Mouse (Mus musculus) ES-CJ7 (cell line): Measurements from ENCODE around the gene Onecut1.
A peak's percentile ranks its signal among the peaks of the same experiment; 100 is the strongest.

ENCODE experiments used
- DNase-seq: peaks from one replicate; pipeline ENCODE4 v3.0.0; 2011; ENCODE audit warnings: low read depth, low spot score

The Onecut1 gene

GRCm38 (mm10) chr9:74861561-74861980 lies at the start of gene Onecut1:
TSS of gene Onecut1 (plus strand) at chr9:74861921.
- peak; percentile 78 for DNase-seq

- DNase-seq = no peak
Measured at GRCm38 (mm10) chr9:74819736-74820511, 41.8 kb upstream of the Onecut1 start.

DNA sequence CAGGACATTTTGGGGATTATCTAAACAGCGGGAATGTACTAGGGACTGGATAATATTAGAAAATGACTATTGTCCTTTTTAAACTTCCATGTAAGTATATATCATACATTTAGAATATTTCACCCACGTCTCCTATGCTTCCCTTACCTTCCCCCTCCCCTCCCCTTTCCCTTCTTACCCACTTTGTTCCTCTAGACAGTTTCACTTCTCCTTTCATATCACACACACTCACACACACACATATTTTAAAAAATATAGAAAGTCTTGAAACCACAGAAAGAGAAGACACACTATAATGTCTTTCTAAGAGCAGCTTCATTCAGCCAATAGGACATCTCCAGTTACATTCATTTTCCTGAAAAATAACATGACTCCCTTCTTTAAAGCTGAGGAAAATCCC lies 36.6 kb upstream of the Onecut1 start:
- no peak for DNase-seq

- DNase-seq = no peak
Measured at GRCm38 (mm10) chr9:74829206-74829605, 32.5 kb upstream of the Onecut1 start.

DNA sequence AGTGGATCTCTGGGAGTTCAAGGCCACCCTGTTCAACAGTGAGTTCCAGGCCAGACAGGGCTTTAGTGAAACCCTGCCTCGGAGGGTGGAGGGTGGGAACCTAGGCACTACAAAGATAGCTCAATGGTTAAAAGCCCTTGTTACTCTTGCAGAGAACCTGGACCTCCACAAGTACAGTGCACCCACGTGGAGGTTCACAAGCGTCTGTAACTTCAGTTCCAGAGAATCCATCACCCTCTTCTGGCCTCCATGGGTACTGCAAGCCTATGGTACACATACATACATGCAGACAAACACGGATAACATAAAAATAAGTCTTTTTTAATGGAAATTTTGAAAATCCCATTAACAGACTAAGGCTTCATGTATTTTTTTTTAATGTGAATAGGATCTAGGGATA lies 18.8 kb upstream of the Onecut1 start:
- no peak for DNase-seq

GRCm38 (mm10) chr9:74846867-74847830 lies 14.6 kb upstream of the Onecut1 start:
- DNase-seq = no peak

DNA sequence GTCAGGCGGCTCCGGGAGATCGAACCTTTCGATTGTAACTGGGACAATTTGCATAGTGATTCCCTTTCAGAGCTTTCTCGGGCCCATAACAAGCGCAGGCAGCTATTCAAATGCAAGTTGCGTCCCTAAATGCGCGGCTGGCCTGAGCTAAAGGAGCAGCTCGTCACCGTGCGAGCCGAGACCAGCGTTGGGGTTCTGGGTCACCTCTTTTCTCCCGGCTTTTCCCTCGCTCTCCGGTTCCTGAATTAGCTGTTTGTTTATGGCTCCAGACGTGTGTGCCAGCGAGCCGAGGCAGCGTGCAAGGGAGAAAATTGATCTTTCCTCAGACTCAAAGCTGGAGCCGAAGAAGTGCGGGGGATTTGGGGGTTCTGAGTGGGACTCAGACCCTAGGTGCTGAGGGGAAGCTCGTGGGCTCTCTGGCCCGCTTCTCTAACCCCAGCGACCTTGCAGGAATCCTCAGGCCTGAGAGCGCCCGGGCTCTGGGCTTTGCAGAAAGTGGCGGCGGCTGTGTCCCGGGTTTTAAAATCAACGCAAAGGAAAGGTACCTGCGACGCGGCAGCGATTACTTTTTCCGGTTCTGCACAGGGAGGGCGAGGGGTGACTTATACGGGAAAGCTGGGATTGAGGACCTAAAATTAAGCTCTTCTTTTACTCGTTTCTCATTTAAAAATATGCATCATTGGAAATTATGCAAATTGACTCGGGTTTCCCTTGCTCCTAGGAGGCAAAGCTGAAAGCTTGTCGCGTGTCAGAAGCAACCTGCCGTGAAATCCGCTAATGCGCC lies 13.1 kb upstream of the Onecut1 start:
- DNase-seq = peak; percentile 87

- DNase-seq = no peak
Measured at GRCm38 (mm10) chr9:74849195-74849978, 12.3 kb upstream of the Onecut1 start.

DNA sequence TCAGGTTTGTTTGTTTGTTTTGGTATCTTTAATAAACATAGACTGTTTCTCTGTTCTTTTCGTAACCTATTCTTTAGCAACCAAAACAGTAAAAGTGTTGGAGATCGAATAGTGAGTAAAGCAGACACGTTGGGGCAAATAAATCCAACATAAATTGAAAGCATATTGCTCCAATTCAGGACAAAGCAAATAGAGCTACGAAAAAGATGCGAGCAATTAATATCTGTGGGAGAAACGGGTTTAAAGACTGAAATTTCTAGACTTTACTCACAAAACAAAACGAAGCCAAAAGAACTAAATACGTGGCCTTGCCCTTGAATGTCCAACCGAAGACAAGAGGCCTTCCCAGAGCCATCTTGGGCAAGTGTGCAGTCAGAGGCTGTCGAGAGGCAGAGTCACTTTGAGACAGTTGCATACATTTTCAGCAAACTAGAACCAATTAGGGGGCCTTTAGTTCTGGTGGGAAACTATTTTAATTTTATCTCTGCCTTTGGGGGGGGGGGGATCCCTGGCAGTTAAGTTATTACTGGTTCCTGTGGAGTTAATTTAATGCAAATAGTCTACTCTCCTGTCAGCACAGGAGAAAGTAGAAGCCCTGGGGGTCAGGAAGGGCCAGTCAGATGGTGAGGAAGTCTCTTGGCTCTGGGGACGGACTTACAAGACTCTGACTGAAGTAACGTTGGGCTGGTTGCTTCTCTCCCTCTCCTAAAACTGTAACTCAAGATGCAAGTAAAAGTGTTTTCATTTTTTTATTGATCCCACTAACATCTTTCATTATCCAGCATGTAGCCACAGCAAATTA lies 11.5 kb upstream of the Onecut1 start:
- no peak for DNase-seq

DNA sequence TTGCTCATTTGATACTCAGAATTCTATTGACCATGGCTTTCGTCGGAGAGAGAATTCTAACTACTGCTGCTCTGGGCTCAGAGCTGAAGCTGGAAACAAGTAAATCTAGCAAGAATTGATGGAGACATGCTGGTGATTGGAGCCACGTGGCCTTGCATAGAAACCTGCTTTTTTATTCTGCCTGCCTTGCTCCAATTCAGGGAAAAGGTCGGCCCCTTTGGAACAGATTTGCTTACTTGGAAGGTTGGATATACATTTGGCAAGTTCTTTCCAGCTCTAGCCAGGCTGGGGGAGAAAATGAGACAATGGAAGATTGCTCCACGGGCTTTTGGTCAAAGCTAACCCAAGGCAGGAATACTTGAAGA lies 11.0 kb upstream of the Onecut1 start:
- no peak for DNase-seq

DNA sequence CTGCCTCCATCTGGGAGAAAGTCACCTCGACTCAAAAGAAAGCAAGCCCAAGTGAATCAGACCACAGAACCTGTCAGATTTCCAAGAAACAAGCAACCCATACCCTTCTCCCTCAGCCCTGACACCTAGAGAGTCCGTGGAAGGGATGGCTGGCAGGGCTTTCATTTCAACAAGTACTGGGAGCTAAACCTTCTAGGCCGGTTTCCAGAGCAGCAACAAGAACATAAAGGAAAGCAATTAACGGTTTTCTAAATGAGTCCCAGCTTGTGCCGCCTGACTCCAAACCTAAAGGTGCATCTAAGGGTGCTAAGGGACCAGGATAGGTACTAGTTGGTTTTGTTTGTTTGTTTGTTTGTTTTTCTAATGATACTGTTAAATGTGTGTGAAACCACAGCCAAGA lies 10.1 kb upstream of the Onecut1 start:
- DNase-seq = no peak

GRCm38 (mm10) chr9:74852361-74852760 lies 9.4 kb upstream of the Onecut1 start:
- DNase-seq = no peak

DNA sequence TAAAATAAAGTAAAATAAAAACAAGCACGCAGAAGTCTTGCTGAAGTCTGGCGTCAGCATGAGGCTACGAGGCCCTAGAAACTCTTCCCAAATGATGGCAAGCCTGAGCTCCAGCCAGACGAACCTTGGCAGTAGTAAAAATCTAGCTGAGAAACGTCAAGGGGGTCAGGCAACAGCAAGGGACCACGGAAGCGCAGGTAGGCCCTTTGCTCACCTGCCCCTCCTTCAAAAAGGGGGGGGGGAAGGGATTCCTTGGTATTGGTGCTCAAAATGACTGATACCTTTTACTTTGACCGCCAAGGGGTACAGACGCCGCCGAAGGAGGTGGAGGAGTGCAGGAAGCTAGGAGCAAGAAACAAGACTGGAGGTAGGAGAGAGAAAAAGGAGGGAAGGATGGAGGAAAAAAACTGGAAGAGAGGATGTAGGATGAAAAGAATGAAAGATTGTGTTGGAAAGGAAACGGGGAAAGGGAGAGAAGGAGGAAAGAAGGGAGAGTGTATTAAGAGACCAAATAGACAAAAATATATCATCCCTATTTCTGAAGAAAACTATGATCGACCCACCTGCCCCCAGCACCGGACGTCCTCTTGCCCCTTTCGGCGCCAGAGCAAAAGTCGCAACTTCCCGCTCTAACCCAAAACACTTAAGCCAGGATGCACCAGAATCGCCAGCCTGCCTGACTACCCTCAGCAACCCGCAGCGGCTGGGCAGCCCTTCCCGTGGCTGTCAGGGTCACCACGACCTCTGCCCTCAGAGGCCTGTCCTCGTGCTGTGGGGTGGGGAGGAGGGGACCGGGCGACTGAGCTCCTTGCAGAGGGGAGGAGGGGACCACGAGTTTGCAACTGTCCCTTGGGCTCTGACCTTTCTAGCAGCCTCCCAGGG lies 8.3 kb upstream of the Onecut1 start:
- no peak for DNase-seq

GRCm38 (mm10) chr9:74854073-74854591 lies 7.6 kb upstream of the Onecut1 start:
- DNase-seq = no peak

GRCm38 (mm10) chr9:74855446-74855845 lies 6.3 kb upstream of the Onecut1 start:
- no peak for DNase-seq

GRCm38 (mm10) chr9:74856578-74857507 lies 4.9 kb upstream of the Onecut1 start:
- DNase-seq = peak; percentile 44

- no peak for DNase-seq
Measured at GRCm38 (mm10) chr9:74857508-74857840, 4.2 kb upstream of the Onecut1 start.

DNA sequence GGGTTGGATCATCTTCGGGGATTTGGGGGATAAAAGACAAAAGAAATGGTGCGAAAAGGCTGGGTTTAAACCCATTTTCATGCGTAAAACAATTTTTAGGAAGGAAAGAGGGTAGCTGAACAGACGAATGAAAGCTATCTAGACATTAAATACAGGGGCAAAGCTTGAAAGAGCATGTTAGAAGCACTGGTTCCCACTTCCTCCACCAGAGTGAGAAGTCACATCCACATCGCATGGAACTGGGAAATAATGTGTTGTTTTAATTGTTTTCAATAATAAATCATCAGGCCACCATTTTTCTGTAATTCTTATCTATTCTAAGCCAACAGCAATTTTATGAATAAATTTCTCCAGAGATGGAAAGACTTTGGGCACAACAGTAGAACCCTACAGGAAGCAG lies 3.6 kb upstream of the Onecut1 start:
- DNase-seq = no peak
